Mouse (Mus musculus): ENCODE data around the gene Bcor.

Gene Bcor

DNA sequence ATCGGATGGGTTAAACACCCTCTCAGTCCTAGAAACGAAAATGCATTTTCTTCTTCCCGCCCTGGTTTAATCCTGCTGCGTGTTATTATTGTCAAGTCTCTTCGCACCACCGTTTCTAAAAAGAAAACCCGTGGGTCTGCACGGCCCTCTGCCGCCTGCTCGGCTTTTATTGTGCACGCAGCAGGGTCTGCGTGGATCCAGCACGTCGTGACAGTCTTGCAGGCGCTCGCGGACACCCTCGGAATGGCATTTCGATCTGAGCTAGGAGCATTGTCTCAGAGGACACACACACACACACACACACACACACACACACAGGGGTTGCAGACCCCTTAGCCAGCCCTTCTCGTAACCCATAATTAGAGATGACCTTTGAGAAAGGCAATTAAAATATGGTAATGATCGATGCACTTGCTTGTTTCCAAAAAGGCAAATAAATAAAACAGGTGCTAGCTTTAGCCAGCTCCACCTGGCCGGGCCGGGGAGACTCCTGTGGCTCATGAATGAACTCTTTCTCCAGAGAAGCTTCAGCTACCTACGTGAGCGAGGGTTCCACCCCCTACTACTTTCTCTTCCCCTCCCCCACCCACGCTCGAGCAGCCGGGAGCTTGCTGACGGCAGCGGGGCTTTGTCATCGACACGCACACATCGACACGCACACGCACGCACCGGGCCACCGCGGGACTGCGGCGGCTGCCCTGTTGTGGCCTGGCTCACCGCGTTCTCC lies 8.7 kb downstream of the Bcor start:
- peak; percentile 68 for DNase-seq

DNA sequence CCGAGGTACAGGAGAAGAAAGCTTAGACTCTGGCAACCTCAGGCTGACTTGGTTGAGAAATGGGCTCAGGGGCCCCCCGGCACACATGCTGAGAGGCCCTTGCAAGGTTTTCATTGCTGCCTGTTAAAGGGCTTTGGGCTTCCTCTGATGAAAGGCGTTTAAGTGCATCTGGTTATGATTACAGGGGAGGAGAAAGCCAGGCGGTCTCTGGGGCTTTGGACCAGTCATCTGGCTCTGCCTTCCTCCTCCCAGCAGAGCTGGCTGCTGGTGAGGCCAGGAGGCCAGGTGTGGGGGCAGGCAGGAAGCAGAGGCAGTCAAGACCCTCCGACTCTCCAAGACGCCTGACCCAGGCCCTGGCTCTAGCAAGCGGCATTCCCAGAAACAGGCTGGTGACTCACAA lies 9.7 kb downstream of the Bcor start:
- peak; percentile 76 for DNase-seq

DNA sequence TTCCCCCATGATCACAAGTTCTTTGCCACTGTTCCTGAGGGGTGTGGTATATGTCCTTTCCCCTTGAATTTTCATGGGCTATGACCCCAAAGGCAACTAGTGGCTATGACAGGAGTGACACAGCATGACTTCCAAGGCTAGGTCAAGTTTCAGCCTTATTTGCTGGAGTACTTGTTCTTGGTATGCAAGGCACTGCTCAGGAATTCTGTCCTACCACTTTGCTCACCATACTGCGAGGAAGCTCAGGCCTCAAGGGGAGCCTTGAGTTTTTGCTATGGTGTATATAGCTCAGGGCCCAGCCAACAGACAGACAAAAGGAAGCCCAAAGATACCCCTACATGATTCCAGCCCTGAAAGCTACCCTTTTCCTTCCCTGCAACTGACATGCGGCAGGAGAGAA lies 13.9 kb downstream of the Bcor start:
- no peak for DNase-seq

GRCm38 (mm10) chrX:12142832-12143231 lies 17.3 kb downstream of the Bcor start:
- DNase-seq, result no peak

DNA sequence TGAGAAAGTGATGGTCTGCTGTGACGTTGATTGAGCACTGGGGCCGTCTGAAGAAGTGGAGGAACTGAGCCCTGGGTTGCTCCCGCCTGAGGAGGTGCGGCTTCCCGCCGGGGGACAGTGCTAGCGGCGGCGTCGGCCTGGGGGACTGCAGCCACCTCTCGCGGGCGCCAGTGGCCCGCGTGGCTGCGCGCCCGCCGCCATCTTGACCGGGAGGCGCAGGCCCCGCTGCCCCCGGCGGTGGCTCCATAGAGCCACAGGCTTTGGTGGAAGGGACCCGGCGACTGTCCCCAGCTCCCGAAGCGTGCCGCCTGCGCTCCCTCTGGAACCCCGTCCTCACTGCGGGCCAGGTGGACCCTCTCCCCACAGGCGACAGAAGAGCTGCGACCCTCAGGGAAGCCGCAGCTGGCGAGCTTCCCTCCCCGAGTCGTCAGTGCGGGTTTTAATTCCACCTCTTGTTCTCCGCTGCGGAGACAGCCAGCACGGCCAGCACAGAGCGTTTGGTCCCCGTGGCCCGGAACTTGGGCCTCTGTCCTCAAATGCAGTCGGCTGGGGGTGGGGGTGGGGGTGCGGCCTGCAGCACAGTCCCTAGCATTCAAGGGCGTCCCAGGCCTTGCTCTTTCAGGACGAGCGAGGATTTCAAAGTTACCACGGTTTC lies 19.9 kb downstream of the Bcor start:
- peak; percentile 67 for DNase-seq

DNA sequence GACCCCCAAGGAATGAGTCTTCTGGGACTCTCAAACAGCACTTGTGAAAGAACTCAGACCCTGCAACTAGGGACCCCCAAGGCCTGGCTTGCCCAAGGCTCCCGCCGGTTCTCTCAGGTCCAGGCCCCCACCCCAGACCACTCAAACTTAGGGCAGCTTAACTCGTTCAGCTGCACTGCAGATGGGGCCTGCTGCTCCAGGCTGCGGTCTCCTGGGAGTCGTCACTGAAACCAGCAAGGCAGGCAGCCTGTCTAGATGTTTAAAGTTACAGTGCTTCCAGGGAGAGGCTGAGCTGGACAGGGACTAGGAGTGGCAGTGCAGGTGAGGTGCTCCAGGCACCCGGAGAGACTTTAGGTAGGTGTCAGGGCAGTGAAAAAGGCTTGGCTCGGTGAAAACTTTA lies 21.9 kb downstream of the Bcor start:
- DNase-seq, result no peak

DNA sequence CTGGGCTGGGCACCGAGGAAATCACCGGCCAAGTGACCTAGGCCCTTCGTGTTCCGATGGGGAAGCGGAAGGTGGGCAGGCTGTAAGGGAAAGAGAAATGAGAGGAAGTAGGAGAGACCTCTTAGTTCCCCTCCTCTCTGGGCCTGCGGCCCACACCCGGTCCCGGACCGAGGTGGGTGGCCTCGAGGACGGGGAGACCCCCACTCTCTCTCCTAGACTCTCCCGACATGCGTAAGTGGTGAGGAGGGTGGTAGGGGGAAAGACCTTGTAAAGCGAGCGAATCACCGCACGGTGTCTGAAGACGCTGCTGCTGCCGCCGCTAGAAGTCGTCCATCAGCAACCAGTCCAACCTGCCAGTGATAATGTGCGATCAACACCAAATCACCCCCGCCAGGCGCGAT lies 23.0 kb downstream of the Bcor start:
- DNase-seq, result no peak

DNA sequence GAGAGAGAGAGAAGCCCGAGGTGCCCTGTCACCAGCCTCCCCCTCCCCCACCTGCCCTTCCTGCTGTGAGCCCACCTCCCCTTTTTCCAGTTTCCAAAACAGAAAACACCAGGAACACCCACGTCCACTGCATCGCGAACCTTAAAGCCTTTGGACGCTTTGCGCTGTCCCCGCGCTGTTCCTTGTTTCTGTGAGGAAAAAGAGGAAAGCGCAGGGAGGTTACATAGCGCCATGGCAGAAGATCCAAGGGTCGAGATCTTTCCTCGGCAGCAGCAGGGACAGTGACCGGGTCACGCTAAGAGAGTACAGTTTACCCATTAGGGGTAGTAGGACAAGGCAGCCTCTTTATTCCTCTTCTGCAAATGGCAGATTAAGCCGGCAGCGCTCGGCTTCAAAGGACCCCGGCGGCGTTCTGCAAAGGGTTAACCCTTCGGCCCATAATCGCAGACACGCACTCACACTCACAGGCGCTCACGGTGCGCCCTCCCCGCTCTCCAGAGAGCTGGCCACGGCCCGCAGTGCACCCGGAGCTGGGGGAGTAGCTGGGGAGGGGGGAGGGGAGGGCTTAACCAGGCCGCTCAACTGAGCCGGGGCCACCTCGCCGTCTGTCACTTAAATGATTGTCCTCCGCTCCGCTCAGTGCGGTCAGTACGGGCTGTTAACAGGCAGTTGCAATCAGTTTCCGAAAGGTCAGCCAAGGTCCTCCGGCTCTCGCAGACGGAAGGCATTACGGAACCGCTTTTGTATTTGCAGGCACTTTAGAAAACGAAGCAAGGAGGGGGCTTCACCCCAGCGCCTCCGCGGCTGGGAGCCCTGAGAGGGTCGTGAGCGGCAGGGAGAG lies 23.7 kb downstream of the Bcor start:
- DNase-seq, result peak; percentile 76

DNA sequence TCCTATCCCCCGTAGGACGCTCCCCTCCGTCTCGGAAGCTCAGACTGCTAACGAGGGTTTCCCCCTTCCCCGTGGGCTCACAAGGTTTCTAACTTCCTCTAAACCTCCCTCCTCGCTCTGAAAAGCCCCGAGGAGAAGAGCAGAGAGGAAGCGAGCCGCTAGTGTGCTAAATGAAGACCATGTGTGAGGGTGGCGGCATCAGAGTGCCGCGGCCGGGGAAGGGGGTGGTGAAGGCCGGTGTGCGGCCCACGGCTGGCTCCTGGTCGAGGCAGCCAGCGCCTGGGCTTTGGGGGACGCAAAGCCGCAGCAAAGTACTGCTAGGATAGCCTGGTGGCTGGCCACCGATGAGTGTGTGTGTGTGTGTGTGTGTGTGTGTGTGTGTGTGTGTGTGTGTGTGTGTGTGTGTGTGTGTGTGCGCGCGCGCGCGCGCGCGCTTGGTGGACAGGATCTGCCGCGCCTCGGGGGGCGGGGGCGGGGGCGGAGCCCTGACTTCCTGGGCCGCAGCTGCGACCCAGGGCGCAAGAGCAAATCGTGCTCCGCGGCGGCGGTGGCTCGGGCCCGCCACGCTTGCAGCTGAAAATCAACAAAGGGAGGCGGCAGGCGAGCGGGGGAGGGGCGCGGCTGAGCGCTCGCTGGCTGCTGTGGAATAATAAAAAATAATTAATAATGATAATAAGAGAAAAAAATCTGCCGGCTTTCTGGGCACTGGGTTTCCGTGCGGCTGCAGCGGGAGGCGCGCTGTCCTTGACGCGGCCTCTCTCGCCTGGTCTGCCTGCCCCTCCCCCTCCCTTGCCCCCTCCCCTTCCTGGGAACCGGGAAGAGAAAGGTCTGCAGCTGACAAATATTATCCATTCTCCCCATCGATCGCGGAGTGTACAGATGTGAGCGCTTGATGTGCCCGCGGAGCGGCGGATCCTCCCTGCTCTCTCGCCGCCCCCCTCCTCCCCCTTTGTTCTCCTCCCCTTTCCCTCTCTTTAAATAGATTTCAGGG lies 24.7 kb downstream of the Bcor start:
- DNase-seq, result peak; percentile 83

- peak; percentile 79 for DNase-seq
Measured at GRCm38 (mm10) chrX:12134541-12134940, 25.6 kb downstream of the Bcor start.

DNA sequence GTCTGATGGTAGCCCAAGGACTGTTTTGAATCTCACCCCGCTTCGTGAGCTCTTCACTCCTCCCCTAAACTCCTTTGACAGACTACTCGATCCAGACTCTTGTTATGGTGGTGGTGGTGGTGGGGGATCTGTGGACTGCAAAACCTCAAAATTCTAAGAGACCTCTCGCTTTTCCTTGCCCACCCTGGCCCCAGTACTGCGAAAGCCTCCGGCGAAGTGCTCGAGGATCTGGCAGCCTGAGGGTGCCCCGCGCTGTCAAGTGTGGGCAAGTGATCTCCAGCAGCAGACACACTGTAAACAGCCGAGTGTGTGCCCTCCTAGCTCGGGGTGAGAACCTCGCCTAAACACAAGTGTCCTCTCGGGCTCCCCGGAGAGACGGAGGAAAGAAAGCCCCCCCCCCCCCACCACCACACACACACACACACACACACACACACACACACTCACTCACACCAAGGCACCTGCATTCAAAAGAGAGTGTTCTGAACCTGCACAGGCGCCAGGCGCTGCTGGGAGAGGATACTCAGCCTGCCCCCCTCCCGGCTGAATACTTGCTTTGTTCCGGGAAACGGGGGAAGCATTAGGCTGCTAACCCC lies 26.2 kb downstream of the Bcor start:
- DNase-seq, result no peak

DNA sequence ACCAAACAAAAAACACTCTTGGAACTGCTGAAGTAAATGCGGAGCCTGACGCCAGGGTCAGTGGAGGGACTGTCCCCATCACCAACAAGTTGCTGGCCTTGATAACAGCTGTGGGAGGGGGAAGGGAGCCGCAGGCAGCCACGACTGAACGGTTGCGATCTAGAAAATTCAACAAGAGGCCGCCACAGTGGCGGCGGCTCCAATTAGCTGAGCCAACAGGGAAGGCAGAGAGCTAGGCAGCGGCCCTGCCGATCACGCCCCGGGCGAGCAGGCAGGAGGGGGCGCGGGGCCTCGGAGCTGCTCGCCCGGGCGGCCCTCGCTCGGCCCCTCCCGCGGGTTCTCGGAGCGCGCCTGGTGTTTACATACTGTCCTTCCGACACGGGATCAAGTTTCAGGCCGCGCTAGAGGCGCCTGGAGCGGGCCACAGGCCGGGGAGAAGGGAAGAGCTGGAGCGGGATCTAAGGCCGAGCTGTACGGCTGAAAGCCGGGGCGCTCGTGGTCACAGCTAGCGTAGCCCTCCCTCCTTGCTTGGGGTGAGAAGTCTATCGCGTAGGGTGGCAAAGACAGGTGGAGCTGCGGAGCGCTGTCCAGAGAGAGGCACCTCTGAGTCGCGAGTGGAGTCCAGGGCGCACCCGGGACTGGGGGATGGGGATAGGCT lies 26.8 kb downstream of the Bcor start:
- DNase-seq, result peak; percentile 87

GRCm38 (mm10) chrX:12132541-12133177 lies 27.5 kb downstream of the Bcor start:
- DNase-seq, result no peak

- no peak for DNase-seq
Measured at GRCm38 (mm10) chrX:12129828-12130809, 30.0 kb downstream of the Bcor start.

DNA sequence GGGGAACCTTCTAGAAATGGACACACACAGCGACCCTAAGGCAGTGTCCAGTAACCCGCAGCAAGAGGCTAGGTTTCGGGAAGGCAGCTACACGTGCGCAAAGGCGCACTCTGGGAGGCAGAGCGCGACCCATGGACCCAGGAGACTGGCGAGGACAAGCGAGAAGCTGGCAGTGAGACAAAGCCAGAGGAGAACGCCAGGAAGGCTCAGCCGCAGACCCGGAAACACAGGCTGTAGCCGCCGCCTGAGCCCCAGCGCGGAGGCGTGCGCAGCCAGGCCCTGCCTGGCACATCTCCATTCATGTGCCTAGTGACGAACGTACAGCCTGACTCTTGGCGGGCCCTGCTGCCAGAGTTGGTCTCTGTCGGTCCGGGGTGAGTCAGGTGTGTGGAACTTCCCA lies 30.9 kb downstream of the Bcor start:
- DNase-seq, result peak; percentile 56

DNA sequence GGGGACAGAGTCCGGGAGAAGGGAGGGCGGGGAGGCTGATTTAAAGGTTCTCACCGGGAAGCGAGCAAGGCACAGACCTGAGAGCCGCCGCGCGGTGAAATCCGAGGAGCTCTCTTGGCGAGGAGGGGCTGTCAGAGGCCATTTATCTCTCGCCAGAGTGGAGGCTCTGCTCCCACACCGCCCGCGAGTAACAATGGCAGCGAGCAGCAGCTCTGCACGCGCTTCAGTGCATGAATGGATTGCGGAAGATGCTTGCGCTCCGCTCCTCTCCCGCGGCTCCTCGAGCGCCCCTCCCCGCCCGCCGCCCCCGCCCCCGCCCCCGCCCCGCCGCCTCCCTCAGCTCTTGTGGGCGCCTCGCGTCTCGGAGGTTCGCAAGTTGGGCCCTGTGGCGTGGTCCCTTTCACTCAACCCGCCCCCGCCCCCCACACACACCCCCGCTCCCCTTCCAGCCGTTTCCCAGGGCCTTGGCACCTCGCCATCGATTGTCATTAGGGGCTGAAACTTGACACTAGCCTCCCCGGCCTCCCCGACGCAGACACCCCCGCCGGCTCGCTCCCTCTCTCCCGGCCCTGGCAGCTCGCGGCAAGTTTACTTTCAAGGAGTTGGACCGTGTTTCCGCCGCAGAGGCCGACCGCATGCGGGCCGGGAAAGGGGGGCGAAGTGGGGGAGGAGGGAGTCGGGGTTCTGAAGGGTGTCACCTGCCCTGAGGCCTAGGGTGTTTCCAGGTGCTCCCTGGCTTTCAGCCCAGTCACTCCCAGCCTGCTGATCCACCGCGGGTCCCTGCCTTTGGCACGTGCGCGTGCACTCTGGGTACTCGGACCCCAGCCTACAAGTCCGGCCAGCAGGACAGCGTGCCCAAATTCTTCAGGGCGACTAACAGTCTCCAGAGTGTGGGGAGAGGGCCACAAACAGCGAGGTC lies 31.7 kb downstream of the Bcor start:
- peak; percentile 83 for DNase-seq

DNA sequence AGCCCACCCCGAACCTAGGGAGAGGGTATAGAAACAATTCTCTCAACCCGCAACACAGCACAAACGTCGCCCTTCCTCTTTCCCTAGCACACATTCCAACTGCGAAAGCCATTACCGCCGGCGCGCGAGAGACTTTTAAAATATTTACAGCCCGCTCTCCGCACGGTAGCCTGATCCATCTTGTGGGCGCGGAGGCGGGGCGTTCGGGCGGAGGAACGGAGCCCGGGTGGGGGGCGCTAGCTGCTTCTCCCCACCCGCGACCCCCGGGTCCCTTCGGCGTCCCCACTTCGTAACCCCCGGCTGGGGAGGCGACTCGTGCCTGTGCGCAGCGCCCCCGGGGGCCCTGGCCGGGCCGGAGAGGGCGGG lies 32.4 kb downstream of the Bcor start:
- DNase-seq, result no peak

DNA sequence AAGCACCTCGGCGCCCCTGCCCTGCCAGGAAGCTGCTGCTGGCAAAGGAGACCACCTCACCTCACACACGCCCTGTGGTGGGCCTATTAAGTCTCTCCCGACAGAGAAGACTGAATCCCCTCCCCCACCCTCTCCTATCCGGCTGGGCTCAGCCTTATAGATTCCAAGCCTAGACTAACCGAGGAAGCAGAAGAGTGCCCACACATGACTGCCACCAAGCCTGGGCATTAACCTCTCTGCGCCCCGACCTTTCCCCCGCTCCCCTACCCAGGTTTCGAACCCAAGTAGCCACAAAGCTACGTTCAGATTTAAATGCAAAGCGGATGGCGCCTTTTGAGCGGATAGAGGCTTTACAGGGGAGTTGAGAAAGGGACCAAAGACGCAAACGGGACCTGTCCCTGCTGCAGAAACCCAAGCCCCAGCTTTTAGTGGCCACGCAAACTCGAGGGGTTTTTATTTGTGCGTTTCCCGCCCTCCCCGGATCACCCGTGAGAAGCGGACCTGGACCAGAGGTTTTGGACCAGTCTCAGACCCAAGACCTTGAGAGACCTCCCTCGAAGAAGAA lies 33.0 kb downstream of the Bcor start:
- DNase-seq, result peak; percentile 74
